Mouse (Mus musculus) lung, embryonic 15.5 days (tissue): ENCODE data around the gene Pias4. TPM values are rescaled to one million over a fixed set of nuclear protein-coding genes. Genes with fewer than 3 reads are reported as not detected.

Experiments
- ATAC-seq: fragments of 200-750 bp; cut with Nextera tagmentation; 2 replicates; pipeline ENCODE4 v1.8.0; 2017; ENCODE audit warnings: moderate number of reproducible peaks, borderline replicate concordance; ENCODE audit not compliant: low FRiP score, low TSS enrichment; ENCODE audit errors: extremely low read depth
- H3K27ac ChIP-seq: fragments of 300-500 bp; sonication (generic); 2 replicates; pipeline ENCODE4 v1.5.1; 2015; ENCODE audit warnings: moderate library complexity, mild to moderate bottlenecking, inconsistent platforms
- H3K27me3 ChIP-seq: fragments of 300-500 bp; sonication (generic); 2 replicates; pipeline ENCODE4 v1.6.1; 2015; ENCODE audit warnings: inconsistent platforms
- H3K36me3 ChIP-seq: fragments of 300-500 bp; sonication (generic); 2 replicates; pipeline ENCODE4 v1.6.1; 2015; ENCODE audit warnings: inconsistent platforms
- H3K4me1 ChIP-seq: fragments of 300-500 bp; sonication (generic); 2 replicates; pipeline ENCODE4 v1.6.1; 2015; ENCODE audit warnings: inconsistent platforms
- H3K4me2 ChIP-seq: fragments of 300-500 bp; sonication (generic); 2 replicates; pipeline ENCODE4 v1.6.1; 2015; ENCODE audit warnings: inconsistent platforms, mild to moderate bottlenecking, moderate library complexity
- H3K4me3 ChIP-seq: fragments of 300-500 bp; sonication (generic); 2 replicates; pipeline ENCODE4 v1.5.1; 2015; ENCODE audit warnings: mild to moderate bottlenecking, inconsistent platforms
- H3K9ac ChIP-seq: fragments of 300-500 bp; sonication (generic); 2 replicates; pipeline ENCODE4 v1.6.1; 2015; ENCODE audit warnings: inconsistent platforms
- H3K9me3 ChIP-seq: fragments of 300-500 bp; sonication (generic); 2 replicates; pipeline ENCODE4 v1.6.1; 2016; ENCODE audit warnings: inconsistent platforms
- WGBS: fragments of 180-500 bp; shearing (Covaris S2); methylation state at CpG from one replicate; pipeline ENCODE4 v1.1.7; 2015; 5-methylcytosine and 5-hydroxymethylcytosine counted together
- polyA plus RNA-seq: library from polyadenylated mRNA; unstranded; fragments of >200 nt; fragmentation: Nextera tagmentation; extraction: Ambion mirVana; gene quantifications from 2 replicates; pipeline ENCODE4 v1.2.1, GENCODE M21; 2015

Gene Pias4
- polyA plus RNA-seq, 1 experiment from 2014 or later = 47.5 TPM

- H3K36me3 ChIP-seq = no peaks in the 10 kb centered on the region
- H3K4me3 ChIP-seq = no peak overlapping the region
- 3% methylated on average over 9 of the region's 9 CpGs for WGBS
- peaks cover 9% of the 10 kb centered on the region for H3K4me1 ChIP-seq
- H3K9me3 ChIP-seq = no peaks in the 10 kb centered on the region
- H3K27ac ChIP-seq = no peak overlapping the region
- ATAC-seq = no peak
- H3K27me3 ChIP-seq = peaks cover 51% of the 10 kb centered on the region
- no peak overlapping the region for H3K4me2 ChIP-seq
- no peak overlapping the region for H3K9ac ChIP-seq
These were observed 30.5 kb upstream of the Pias4 start for GRCm38 (mm10) chr10:81198230-81198629.

GRCm38 (mm10) chr10:81197305-81197704 lies 29.6 kb upstream of the Pias4 start:
- no peak for ATAC-seq
- H3K4me3 ChIP-seq = no peak overlapping the region
- no peaks in the 10 kb centered on the region for H3K9me3 ChIP-seq
- H3K4me2 ChIP-seq = no peak overlapping the region
- H3K27ac ChIP-seq = no peak overlapping the region
- H3K36me3 ChIP-seq = no peaks in the 10 kb centered on the region
- no peak overlapping the region for H3K9ac ChIP-seq
- 47% methylated on average over 6 of the region's 6 CpGs for WGBS
- peaks cover 16% of the 10 kb centered on the region for H3K4me1 ChIP-seq
- H3K27me3 ChIP-seq = peaks cover 54% of the 10 kb centered on the region

GRCm38 (mm10) chr10:81196470-81197065 lies 28.8 kb upstream of the Pias4 start:
- Histone ChIP-seq H3K4me2 (no peak overlapping the region), H3K36me3 (no peaks in the 10 kb centered on the region), H3K9ac (no peak overlapping the region), H3K4me1 (peaks cover 23% of the 10 kb centered on the region), H3K27ac (no peak overlapping the region; the same call in 1 of the 2 replicates), H3K27me3 (peaks cover 54% of the 10 kb centered on the region), H3K9me3 (no peaks in the 10 kb centered on the region), H3K4me3 (no peak overlapping the region)
- WGBS = 51% methylated on average over 11 of the region's 11 CpGs
- no peak for ATAC-seq

- H3K27me3 ChIP-seq = peaks cover 54% of the 10 kb centered on the region
- no peaks in the 10 kb centered on the region for H3K9me3 ChIP-seq
- H3K9ac ChIP-seq = no peak overlapping the region
- peak overlapping the region; percentile 26; the same call in 1 of the 2 replicates for H3K4me2 ChIP-seq
- H3K27ac ChIP-seq = peak overlapping the region; percentile 55
- ATAC-seq = no peak
- H3K4me1 ChIP-seq = peaks cover 32% of the 10 kb centered on the region
- WGBS = 52% methylated on average over 4 of the region's 4 CpGs
- H3K36me3 ChIP-seq = peaks cover 4% of the 10 kb centered on the region
- no peak overlapping the region for H3K4me3 ChIP-seq
These were observed 27.6 kb upstream of the Pias4 start for GRCm38 (mm10) chr10:81195300-81195699.

- Histone ChIP-seq H3K27ac (peak overlapping the region; percentile 55), H3K9ac (0 out of 2 replicates have a peak overlapping the region, but pooled peaks have one; percentile 19), H3K4me3 (peak overlapping the region; percentile 4; the same call in 1 of the 2 replicates), H3K27me3 (peaks cover 51% of the 10 kb centered on the region), H3K9me3 (no peaks in the 10 kb centered on the region), H3K4me2 (peak overlapping the region; percentile 26), H3K36me3 (peaks cover 12% of the 10 kb centered on the region), H3K4me1 (peaks cover 32% of the 10 kb centered on the region)
- no peak for ATAC-seq
- 11% methylated on average over 37 of the region's 37 CpGs for WGBS
These were observed 26.5 kb upstream of the Pias4 start for GRCm38 (mm10) chr10:81193991-81194774.

- Histone ChIP-seq H3K27me3 (peaks cover 44% of the 10 kb centered on the region), H3K36me3 (peaks cover 18% of the 10 kb centered on the region), H3K9ac (peak overlapping the region; percentile 72), H3K4me1 (peaks cover 32% of the 10 kb centered on the region), H3K9me3 (no peaks in the 10 kb centered on the region), H3K27ac (peak overlapping the region; percentile 95), H3K4me2 (peak overlapping the region; percentile 96), H3K4me3 (peak overlapping the region; percentile 65)
- WGBS = 4% methylated on average over 19 of the region's 19 CpGs
- 0 out of 2 replicates have a peak, but pooled peaks have one; percentile 2 for ATAC-seq
These were observed 25.3 kb upstream of the Pias4 start for GRCm38 (mm10) chr10:81192968-81193501.

GRCm38 (mm10) chr10:81192270-81192967 lies 24.7 kb upstream of the Pias4 start:
- Histone ChIP-seq H3K9me3 (no peaks in the 10 kb centered on the region), H3K4me1 (peaks cover 32% of the 10 kb centered on the region), H3K9ac (peak overlapping the region; percentile 72), H3K27ac (peak overlapping the region; percentile 95), H3K36me3 (peaks cover 18% of the 10 kb centered on the region), H3K4me3 (peak overlapping the region; percentile 65), H3K4me2 (peak overlapping the region; percentile 96), H3K27me3 (peaks cover 43% of the 10 kb centered on the region)
- ATAC-seq = peak; percentile 85
- WGBS = under 1% methylated on average over 90 of the region's 93 CpGs

- Histone ChIP-seq H3K9ac (0 out of 2 replicates have a peak overlapping the region, but pooled peaks have one; percentile 16), H3K4me2 (peak overlapping the region; percentile 96; the same call in 1 of the 2 replicates), H3K27me3 (peaks cover 34% of the 10 kb centered on the region), H3K27ac (peak overlapping the region; percentile 95), H3K9me3 (no peaks in the 10 kb centered on the region), H3K4me1 (peaks cover 32% of the 10 kb centered on the region), H3K36me3 (peaks cover 26% of the 10 kb centered on the region), H3K4me3 (no peak overlapping the region; the same call in 1 of the 2 replicates)
- 81% methylated on average over 18 of the region's 18 CpGs for WGBS
- ATAC-seq = no peak
These were observed 23.7 kb upstream of the Pias4 start for GRCm38 (mm10) chr10:81191342-81191982.

- 61% methylated on average over 6 of the region's 6 CpGs for WGBS
- no peak for ATAC-seq
These were observed 23.2 kb upstream of the Pias4 start for GRCm38 (mm10) chr10:81190912-81191321.

GRCm38 (mm10) chr10:81190236-81190911 lies 22.7 kb upstream of the Pias4 start:
- no peak overlapping the region for H3K4me3 ChIP-seq
- no peak overlapping the region for H3K9ac ChIP-seq
- no peak for ATAC-seq
- no peaks in the 10 kb centered on the region for H3K9me3 ChIP-seq
- H3K27ac ChIP-seq = peak overlapping the region; percentile 95; the same call in 1 of the 2 replicates
- H3K27me3 ChIP-seq = peaks cover 24% of the 10 kb centered on the region
- H3K4me1 ChIP-seq = peaks cover 33% of the 10 kb centered on the region
- H3K36me3 ChIP-seq = peaks cover 31% of the 10 kb centered on the region
- H3K4me2 ChIP-seq = no peak overlapping the region
- WGBS = 66% methylated on average over 31 of the region's 31 CpGs

More at GRCm38 (mm10) chr10:81190912-81191321, 23.2 kb upstream of the Pias4 start:
- Histone ChIP-seq H3K27ac (peak overlapping the region; percentile 95), H3K4me1 (peaks cover 32% of the 10 kb centered on the region), H3K36me3 (peaks cover 27% of the 10 kb centered on the region), H3K4me3 (no peak overlapping the region), H3K4me2 (no peak overlapping the region), H3K27me3 (peaks cover 29% of the 10 kb centered on the region), H3K9ac (no peak overlapping the region), H3K9me3 (no peaks in the 10 kb centered on the region)
